ENCODE assay signal across 8 mouse cellular contexts in genomic region chr5:43948111-43948743, GRCm38 (mm10). TPM values are rescaled to one million over a fixed set of nuclear protein-coding genes. Genes with fewer than 3 reads are reported as not detected.
DNase-seq lines count a peak whose midpoint lies in the region; ATAC-seq and TF ChIP-seq lines count a peak whose summit lies in the region.

No protein-coding gene starts in this region.

- H3K9ac ChIP-seq in heart, postnatal 0 days (replicated peaks; ENCODE audit: low read depth, low read length), result peak overlapping the region; percentile 43; the same call in 1 of the 2 replicates
- H3K9ac ChIP-seq in lung, postnatal 0 days (replicated peaks; ENCODE audit: low read depth), result no peak overlapping the region

- peak; percentile 39; the same call in 1 of the 2 replicates for ATAC-seq in heart, postnatal 0 days (ENCODE audit: insufficient read depth, low read depth)
- peak; percentile 99 for ATAC-seq in lung, postnatal 0 days

- no peaks in the 10 kb centered on the region for H3K9me3 ChIP-seq in heart, postnatal 0 days (replicated peaks; ENCODE audit: control insufficient read depth, low read length)
- no peaks in the 10 kb centered on the region for H3K9me3 ChIP-seq in lung, postnatal 0 days (ENCODE audit: low read length)

- H3K4me2 ChIP-seq in heart, postnatal 0 days (ENCODE audit: low read depth, low read length), result peak overlapping the region; percentile 63
- H3K4me2 ChIP-seq in lung, postnatal 0 days (replicated peaks; ENCODE audit: low read depth, low read length), result peak overlapping the region; percentile 50

- DNase-seq in B cell, adult 2 months, result peak; percentile 86
- peak; percentile 70 for DNase-seq in adrenal gland, postnatal 14 days
- peak; percentile 98 for DNase-seq in fat pad, adult 2 months (ENCODE audit: extremely low read depth, low read depth, low spot score)
- DNase-seq in heart, postnatal 0 days (ENCODE audit: low spot score), result peak; percentile 21
- peak; percentile 87 for DNase-seq in kidney, postnatal 14 days
- DNase-seq in lung, postnatal 0 days (ENCODE audit: low spot score), result peak; percentile 96
- peak; percentile 44 for DNase-seq in ovary, adult 18-20 months (ENCODE audit: low spot score)
- peak; percentile 70 to 78 for DNase-seq in thymus, postnatal 10 days (ENCODE audit: low spot score in 2 of 2)

- no peak for TF ChIP-seq EP300 in heart, postnatal 0 days (IDR thresholded peaks at IDR 0.05; ENCODE audit: low read depth)
- TF ChIP-seq EP300 in lung, postnatal 0 days (IDR thresholded peaks at IDR 0.05), result peak; percentile 70

- 2% methylated on average over 27 of the region's 27 CpGs for WGBS in heart, postnatal 0 days
- WGBS in lung, postnatal 0 days, result 3% methylated on average over 27 of the region's 27 CpGs

- H3K4me3 ChIP-seq in heart, postnatal 0 days (ENCODE audit: low read depth, low read length), result peak overlapping the region; percentile 41
- H3K4me3 ChIP-seq in lung, postnatal 0 days (ENCODE audit: low read depth, low read length), result peak overlapping the region; percentile 25

- no peaks in the 10 kb centered on the region for H3K27me3 ChIP-seq in heart, postnatal 0 days (ENCODE audit: control insufficient read depth, insufficient read depth, low read length)
- H3K27me3 ChIP-seq in lung, postnatal 0 days (replicated peaks; ENCODE audit: insufficient read depth, low read length), result no peaks in the 10 kb centered on the region

- H3K36me3 ChIP-seq in heart, postnatal 0 days (replicated peaks; ENCODE audit: control insufficient read depth, insufficient read depth, low read length), result no peaks in the 10 kb centered on the region
- no peaks in the 10 kb centered on the region for H3K36me3 ChIP-seq in lung, postnatal 0 days (ENCODE audit: insufficient read depth, low read length)

- peaks cover 16% of the 10 kb centered on the region for H3K4me1 ChIP-seq in heart, postnatal 0 days (ENCODE audit: control insufficient read depth, insufficient read depth)
- peaks cover 5% of the 10 kb centered on the region; the same call in 1 of the 2 replicates for H3K4me1 ChIP-seq in lung, postnatal 0 days (ENCODE audit: insufficient read depth, low read depth, low read length)

- H3K27ac ChIP-seq in heart, postnatal 0 days (ENCODE audit: low read depth), result no peak overlapping the region
- peak overlapping the region; percentile 84 for H3K27ac ChIP-seq in lung, postnatal 0 days (ENCODE audit: low read length)

- TF ChIP-seq CTCF in heart, postnatal 0 days (IDR thresholded peaks at IDR 0.05; ENCODE audit: low read depth), result no peak
- TF ChIP-seq CTCF in lung, postnatal 0 days (IDR thresholded peaks at IDR 0.05), result no peak

RNA-seq across cellular contexts. Expression of gene Fgfbp1, which starts 33.4 kb away (rescaled TPM):
- total RNA-seq in adrenal gland, postnatal 14 days (2021), result not detected in 2 replicates
- total RNA-seq in heart, postnatal 0 days (2014; rRNA removed; ENCODE audit: low replicate concordance), result 3.5 and 7.3 TPM in 2 replicates
- polyA plus RNA-seq in heart, postnatal 0 days (2015; fragmentation: Nextera tagmentation; extraction: Ambion mirVana), result 0.87 and 1.3 TPM in 2 replicates
- polyA plus RNA-seq in lung, postnatal 0 days (2015; fragmentation: Nextera tagmentation; extraction: Ambion mirVana), result 67.6 and 90.5 TPM in 2 replicates

RNA-seq across cellular contexts. Expression of gene Gm7879, which starts 35.3 kb away (rescaled TPM):
- 10.9 and 15.2 TPM in 2 replicates for total RNA-seq in adrenal gland, postnatal 14 days (2021)
- not detected in 2 replicates for total RNA-seq in heart, postnatal 0 days (2014; rRNA removed; ENCODE audit: low replicate concordance)
- polyA plus RNA-seq in heart, postnatal 0 days (2015; fragmentation: Nextera tagmentation; extraction: Ambion mirVana), result not detected in 2 replicates
- not detected in 2 replicates for polyA plus RNA-seq in lung, postnatal 0 days (2015; fragmentation: Nextera tagmentation; extraction: Ambion mirVana)

Comparison
In these comparisons a context has a peak if more than half of its experiments do, and no peak if none do; other contexts are left out.
1. DNase-seq: peak in every context shown above with its lines; median percentile 98 in fat pad, adult 2 months; 96 in lung, postnatal 0 days; 87 in kidney, postnatal 14 days; 86 in B cell, adult 2 months; 74 in thymus, postnatal 10 days; 70 in adrenal gland, postnatal 14 days; 44 in ovary, adult 18-20 months; 21 in heart, postnatal 0 days.
2. RNA of gene Gm7879, which starts 35.3 kb away (total RNA-seq): 10.9 to 15.2 TPM in adrenal gland, postnatal 14 days; not detected in heart, postnatal 0 days; every median in the first group is over 10 times any median in the second.